Mouse (Mus musculus) 416B (cell line): ENCODE data around the gene Pemt.
A peak's percentile ranks its signal among the peaks of the same experiment; 100 is the strongest.

Experiments
- DNase-seq: peaks from one replicate; pipeline ENCODE4 v3.0.0; 2011; ENCODE audit warnings: low read depth

Gene Pemt

GRCm38 (mm10) chr11:60046058-60046735, at the start of gene Pemt:
Pemt (minus strand) TSS chr11:60046489.
- peak; percentile 99 for DNase-seq

GRCm38 (mm10) chr11:60094909-60095810, 48.9 kb upstream of the Pemt start:
- no peak for DNase-seq

GRCm38 (mm10) chr11:60093984-60094587, 47.8 kb upstream of the Pemt start:
- DNase-seq: no peak

GRCm38 (mm10) chr11:60093227-60093626, 46.9 kb upstream of the Pemt start:
- DNase-seq: no peak

GRCm38 (mm10) chr11:60091422-60091761, 45.1 kb upstream of the Pemt start:
- no peak for DNase-seq

GRCm38 (mm10) chr11:60090696-60091421, 44.6 kb upstream of the Pemt start:
- DNase-seq: peak; percentile 87

- peak; percentile 56 for DNase-seq
Measured at GRCm38 (mm10) chr11:60088947-60089346, 42.7 kb upstream of the Pemt start.

- no peak for DNase-seq
Measured at GRCm38 (mm10) chr11:60086676-60087075, 40.4 kb upstream of the Pemt start.

GRCm38 (mm10) chr11:60084589-60084988, 38.3 kb upstream of the Pemt start:
- peak; percentile 74 for DNase-seq

GRCm38 (mm10) chr11:60076790-60077189, 30.5 kb upstream of the Pemt start:
- peak; percentile 92 for DNase-seq

GRCm38 (mm10) chr11:60076183-60076582, 29.9 kb upstream of the Pemt start:
- DNase-seq: peak; percentile 85

GRCm38 (mm10) chr11:60073936-60074502, 27.7 kb upstream of the Pemt start:
- peak; percentile 55 for DNase-seq

GRCm38 (mm10) chr11:60073121-60073520, 26.8 kb upstream of the Pemt start:
- peak; percentile 50 for DNase-seq

- peak; percentile 76 for DNase-seq
Measured at GRCm38 (mm10) chr11:60071221-60071620, 24.9 kb upstream of the Pemt start.

GRCm38 (mm10) chr11:60070599-60070998, 24.3 kb upstream of the Pemt start:
- DNase-seq: peak; percentile 82

- DNase-seq: no peak
Measured at GRCm38 (mm10) chr11:60068631-60069030, 22.3 kb upstream of the Pemt start.

GRCm38 (mm10) chr11:60067646-60068045, 21.4 kb upstream of the Pemt start:
- no peak for DNase-seq

- DNase-seq: no peak
Measured at GRCm38 (mm10) chr11:60065267-60065666, 19.0 kb upstream of the Pemt start.

GRCm38 (mm10) chr11:60061504-60062006, 15.3 kb upstream of the Pemt start:
- no peak for DNase-seq

- DNase-seq: no peak
Measured at GRCm38 (mm10) chr11:60060026-60060425, 13.7 kb upstream of the Pemt start.

GRCm38 (mm10) chr11:60058441-60058840, 12.2 kb upstream of the Pemt start:
- DNase-seq: no peak

- DNase-seq: no peak
Measured at GRCm38 (mm10) chr11:60057987-60058386, 11.7 kb upstream of the Pemt start.
